Mouse (Mus musculus) C2C12 (cell line): ENCODE measurements around the gene Plod3.

ENCODE experiments used
- CTCF ChIP-seq: IDR thresholded peaks from one replicate; pipeline ENCODE4 v1.5.1; 2011; ENCODE audit not compliant: control insufficient read depth, insufficient read depth, insufficient read length
- MAX ChIP-seq: IDR thresholded peaks from one replicate; pipeline ENCODE4 v1.6.1; 2011; ENCODE audit warnings: mild to moderate bottlenecking, control low read depth
- MYOD1 ChIP-seq: IDR thresholded peaks from one replicate; pipeline ENCODE4 v1.6.1; 2011; ENCODE audit warnings: low read depth; ENCODE audit not compliant: control insufficient read depth, insufficient read length

GRCm38 (mm10) chr5:137032641-137033074 is 45.8 kb downstream of the Plod3 start:
- no peak for TF ChIP-seq CTCF
- peak; percentile 90 for TF ChIP-seq MAX
- TF ChIP-seq MYOD1 = no peak
